Mouse (Mus musculus): ENCODE measurements around the gene Medag. TPM values are rescaled to one million over a fixed set of nuclear protein-coding genes. Genes with fewer than 3 reads are reported as not detected.
A peak's percentile ranks its signal among the peaks of the same experiment; 100 is the strongest.

The Medag gene
- 1.2 and 1.6 TPM in 2 replicates for polyA plus RNA-seq (2014; fragmentation: Nextera tagmentation; extraction: Ambion mirVana)

DNA sequence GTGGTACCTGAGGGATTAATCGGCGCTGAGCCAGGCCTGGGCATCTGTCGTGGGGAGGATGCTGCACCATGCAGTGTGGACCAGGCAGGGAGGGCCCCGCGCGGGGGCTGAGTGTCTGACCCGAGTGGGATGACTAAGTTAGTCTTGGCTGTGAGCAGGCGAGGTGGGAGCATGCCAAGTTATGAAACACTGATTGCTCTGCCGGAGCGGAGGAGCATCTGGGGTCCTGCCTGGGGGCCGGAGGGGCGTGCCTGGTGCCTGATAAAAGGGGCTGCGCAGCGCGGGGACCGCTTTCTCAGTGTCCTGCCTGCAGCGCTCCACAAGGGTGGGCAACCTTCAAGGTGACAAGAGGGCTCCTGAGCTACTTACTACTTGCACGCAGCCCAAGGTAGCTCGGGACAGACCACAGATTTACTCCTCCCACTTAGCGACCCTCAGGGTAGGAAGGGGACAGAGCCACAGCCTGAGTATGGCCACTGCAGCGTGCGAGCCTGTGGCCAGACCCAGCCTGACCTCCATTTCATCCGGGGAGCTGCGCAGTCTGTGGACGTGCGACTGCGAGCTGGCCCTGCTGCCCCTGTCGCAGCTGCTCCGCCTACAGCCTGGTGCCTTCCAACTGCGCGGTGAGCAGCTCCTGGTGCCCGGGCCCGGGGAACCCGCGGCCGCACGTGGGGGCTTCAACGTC lies at the start of gene Medag:
Medag (plus strand) TSS at position 241 of the 685 bp plus-strand sequence.
- peak; percentile 81 for ATAC-seq (ENCODE audit: insufficient read depth)
- 5% methylated on average over 38 of the region's 38 CpGs for WGBS
- 0 out of 2 replicates have a peak, but pooled peaks have one; percentile 0 for TF ChIP-seq CTCF (IDR thresholded peaks at IDR 0.05; ENCODE audit: low read depth)

DNA sequence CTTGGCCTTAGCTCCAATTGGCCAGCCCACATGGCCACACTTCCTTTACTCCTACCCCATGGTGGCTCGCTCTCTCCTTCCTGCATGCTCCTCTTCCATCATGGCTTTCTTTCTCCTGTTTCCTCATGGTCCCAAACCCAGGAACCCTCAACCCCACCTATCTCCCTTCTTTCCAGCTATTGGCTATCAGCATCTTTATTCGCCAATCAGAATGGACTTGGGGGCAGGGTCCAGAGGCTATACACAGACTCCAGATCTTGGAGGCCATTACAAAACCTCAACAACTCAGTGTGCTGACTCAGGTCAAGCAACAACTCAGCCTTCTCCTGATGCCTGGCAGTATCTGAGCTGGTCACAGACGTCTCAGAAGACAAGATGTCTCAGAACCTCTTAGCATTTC lies 48.9 kb upstream of the Medag start:
- no peak for TF ChIP-seq CTCF (IDR thresholded peaks at IDR 0.05; ENCODE audit: low read depth)
- no peaks in the 10 kb centered on the region for H3K27me3 ChIP-seq (ENCODE audit: insufficient read depth, low read length)
- H3K9me3 ChIP-seq (ENCODE audit: low read depth, low read length): no peaks in the 10 kb centered on the region
- DNase-seq: no peak
- 80% methylated on average over 3 of the region's 3 CpGs for WGBS
- H3K9ac ChIP-seq: no peak overlapping the region
- H3K36me3 ChIP-seq (ENCODE audit: insufficient read depth): no peaks in the 10 kb centered on the region
- no peak overlapping the region for H3K4me2 ChIP-seq
- H3K4me1 ChIP-seq (ENCODE audit: insufficient read depth): no peaks in the 10 kb centered on the region
- H3K4me3 ChIP-seq (ENCODE audit: low read depth, low read length): no peak overlapping the region
- no peak for ATAC-seq (ENCODE audit: insufficient read depth)
- no peak overlapping the region for H3K27ac ChIP-seq (ENCODE audit: low read depth)

More for the DNA sequence above, at the start of gene Medag:
- H3K9ac ChIP-seq: peak within 1 kb of the TSS; percentile 48
- peak within 1 kb of the TSS; percentile 32 for H3K4me3 ChIP-seq (ENCODE audit: low read depth, low read length)
- peak within 1 kb of the TSS; percentile 70 for H3K4me2 ChIP-seq
- 0 out of 2 replicates have a peak, but pooled peaks cover 6% of the 10 kb centered on the region for H3K27me3 ChIP-seq (ENCODE audit: insufficient read depth, low read length)
- H3K36me3 ChIP-seq (ENCODE audit: insufficient read depth): no peaks in the 10 kb centered on the region
- no peak within 1 kb of the TSS for H3K27ac ChIP-seq (ENCODE audit: low read depth)
- H3K9me3 ChIP-seq (ENCODE audit: low read depth, low read length): no peaks in the 10 kb centered on the region
- H3K4me1 ChIP-seq (ENCODE audit: insufficient read depth): peaks cover 3% of the 10 kb centered on the region; the same call in 1 of the 2 replicates
- DNase-seq: peak; percentile 82

DNA sequence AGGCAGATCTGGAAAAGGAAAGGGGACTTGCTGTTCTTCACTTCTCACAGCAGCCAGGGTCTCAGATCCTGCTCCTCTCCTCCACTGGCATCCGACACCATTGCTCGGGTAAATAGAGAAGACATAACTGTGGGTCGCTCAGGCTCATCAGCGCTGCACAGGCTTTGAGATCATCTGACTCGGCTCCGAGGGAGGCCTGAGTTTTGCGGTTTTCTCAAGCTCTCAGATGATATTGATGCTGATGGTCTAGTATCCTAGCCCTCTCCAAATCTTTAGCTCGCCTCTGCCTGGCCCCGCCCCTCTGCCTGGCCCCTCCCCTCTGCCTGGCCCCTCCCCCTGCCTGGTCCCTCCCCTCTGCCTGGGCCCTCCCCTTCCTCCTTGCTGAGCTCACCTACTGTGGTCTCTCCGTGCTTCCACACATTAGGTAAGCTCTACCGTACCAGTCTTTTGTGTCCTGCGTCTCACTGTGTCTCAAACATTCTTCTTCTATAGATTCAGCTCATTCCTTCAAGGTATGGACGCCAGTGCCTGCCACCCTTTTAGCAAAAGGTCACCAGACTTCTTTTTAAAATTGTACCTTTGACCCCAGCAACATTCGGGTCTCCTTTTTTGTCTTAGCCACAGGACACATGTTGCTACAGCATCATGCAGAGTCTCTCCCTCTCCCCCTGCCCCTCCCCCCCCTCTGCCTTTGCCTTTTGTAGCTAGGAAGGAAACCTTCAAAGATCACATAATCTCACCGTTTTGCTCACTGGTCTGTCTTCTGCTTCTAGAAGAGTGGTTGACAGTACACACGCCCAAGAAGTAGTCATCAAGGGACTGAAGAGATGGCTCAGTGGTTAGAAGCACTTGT lies 47.4 kb upstream of the Medag start:
- H3K4me2 ChIP-seq: no peak overlapping the region
- WGBS: 59% methylated on average over 16 of the region's 16 CpGs
- no peak for TF ChIP-seq CTCF (IDR thresholded peaks at IDR 0.05; ENCODE audit: low read depth)
- H3K9me3 ChIP-seq (ENCODE audit: low read depth, low read length): no peaks in the 10 kb centered on the region
- no peaks in the 10 kb centered on the region for H3K4me1 ChIP-seq (ENCODE audit: insufficient read depth)
- DNase-seq (no peak), ATAC-seq (ENCODE audit: insufficient read depth) (no peak)
- no peaks in the 10 kb centered on the region for H3K27me3 ChIP-seq (ENCODE audit: insufficient read depth, low read length)
- no peak overlapping the region for H3K27ac ChIP-seq (ENCODE audit: low read depth)
- H3K4me3 ChIP-seq (ENCODE audit: low read depth, low read length): no peak overlapping the region
- no peak overlapping the region for H3K9ac ChIP-seq
- H3K36me3 ChIP-seq (ENCODE audit: insufficient read depth): no peaks in the 10 kb centered on the region

DNA sequence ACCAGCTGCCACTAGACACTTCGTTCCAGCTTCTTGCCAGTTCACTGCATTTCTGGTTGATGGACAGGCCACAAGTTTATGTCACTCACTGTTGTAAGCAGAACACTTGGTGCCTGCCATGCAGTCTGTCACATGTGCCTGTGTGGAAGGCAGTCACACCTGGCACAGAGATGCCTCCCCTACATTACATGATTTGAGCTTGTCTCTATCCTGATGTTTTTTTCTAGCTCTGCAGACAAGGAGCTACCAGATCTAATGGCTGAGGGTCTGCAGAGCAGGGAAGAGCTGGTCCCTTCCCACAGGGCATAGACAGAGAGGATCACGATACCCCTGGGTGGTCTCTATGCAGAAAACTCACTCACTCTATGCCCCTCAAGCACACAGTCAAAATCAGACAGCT lies 44.5 kb upstream of the Medag start:
- H3K27me3 ChIP-seq (ENCODE audit: insufficient read depth, low read length): no peaks in the 10 kb centered on the region
- WGBS: 74% methylated on average over 2 of the region's 2 CpGs
- H3K9ac ChIP-seq: no peak overlapping the region
- no peak overlapping the region for H3K4me3 ChIP-seq (ENCODE audit: low read depth, low read length)
- ATAC-seq (ENCODE audit: insufficient read depth) (no peak), DNase-seq (no peak)
- no peak for TF ChIP-seq CTCF (IDR thresholded peaks at IDR 0.05; ENCODE audit: low read depth)
- H3K4me1 ChIP-seq (ENCODE audit: insufficient read depth): no peaks in the 10 kb centered on the region
- no peak overlapping the region for H3K27ac ChIP-seq (ENCODE audit: low read depth)
- H3K9me3 ChIP-seq (ENCODE audit: low read depth, low read length): no peaks in the 10 kb centered on the region
- no peaks in the 10 kb centered on the region for H3K36me3 ChIP-seq (ENCODE audit: insufficient read depth)
- no peak overlapping the region for H3K4me2 ChIP-seq

DNA sequence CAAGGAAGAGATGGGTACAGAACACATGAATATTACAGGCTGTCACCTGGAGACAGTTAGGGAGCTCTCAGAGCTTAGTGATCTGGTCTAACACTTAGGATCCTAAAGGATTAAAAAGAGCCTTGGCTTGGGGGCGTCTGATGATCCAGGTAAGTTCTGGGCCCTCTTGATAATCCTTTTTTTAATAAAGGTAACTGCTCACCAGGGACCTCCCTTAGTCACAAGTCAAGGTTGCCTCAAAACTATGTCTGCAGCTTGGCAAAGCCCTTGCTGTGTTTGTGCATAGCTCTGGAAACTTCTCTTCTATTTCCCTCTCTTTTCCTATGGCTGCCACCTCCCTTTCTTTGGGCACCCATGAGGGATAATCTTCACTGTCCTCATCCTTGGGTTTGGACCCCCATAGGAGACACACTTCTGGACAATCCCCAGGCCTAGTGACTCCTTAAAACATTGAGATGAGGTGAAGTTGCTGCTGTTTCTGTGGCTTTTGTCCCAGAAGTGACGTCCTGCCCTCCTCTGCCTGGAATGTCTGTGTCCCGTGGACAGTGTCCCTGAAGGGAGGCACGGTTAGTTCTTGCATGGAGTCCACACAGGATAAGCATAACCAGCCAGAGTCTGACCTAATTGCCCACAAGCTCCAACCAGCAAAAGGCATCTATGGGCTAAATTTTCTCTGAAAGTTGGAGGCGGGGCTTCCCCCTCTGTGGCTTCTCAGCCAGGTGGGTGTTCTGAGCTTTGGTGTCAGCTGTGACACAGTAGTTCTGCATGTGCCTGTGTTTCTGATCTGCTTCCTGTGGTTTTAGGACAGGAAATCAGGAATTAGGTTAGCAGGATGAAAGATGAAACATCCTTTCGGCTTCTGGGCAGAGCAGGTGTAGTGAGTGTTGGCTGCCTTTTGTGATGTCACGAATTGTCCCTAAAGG lies 43.7 kb upstream of the Medag start:
- H3K27me3 ChIP-seq (ENCODE audit: insufficient read depth, low read length): no peaks in the 10 kb centered on the region
- no peak overlapping the region for H3K4me3 ChIP-seq (ENCODE audit: low read depth, low read length)
- no peak for TF ChIP-seq CTCF (IDR thresholded peaks at IDR 0.05; ENCODE audit: low read depth)
- H3K4me1 ChIP-seq (ENCODE audit: insufficient read depth): no peaks in the 10 kb centered on the region
- H3K9ac ChIP-seq: no peak overlapping the region
- no peaks in the 10 kb centered on the region for H3K9me3 ChIP-seq (ENCODE audit: low read depth, low read length)
- H3K4me2 ChIP-seq: no peak overlapping the region
- ATAC-seq (ENCODE audit: insufficient read depth): no peak
- H3K36me3 ChIP-seq (ENCODE audit: insufficient read depth): no peaks in the 10 kb centered on the region
- no peak for DNase-seq
- 52% methylated on average over 7 of the region's 7 CpGs for WGBS
- no peak overlapping the region for H3K27ac ChIP-seq (ENCODE audit: low read depth)

DNA sequence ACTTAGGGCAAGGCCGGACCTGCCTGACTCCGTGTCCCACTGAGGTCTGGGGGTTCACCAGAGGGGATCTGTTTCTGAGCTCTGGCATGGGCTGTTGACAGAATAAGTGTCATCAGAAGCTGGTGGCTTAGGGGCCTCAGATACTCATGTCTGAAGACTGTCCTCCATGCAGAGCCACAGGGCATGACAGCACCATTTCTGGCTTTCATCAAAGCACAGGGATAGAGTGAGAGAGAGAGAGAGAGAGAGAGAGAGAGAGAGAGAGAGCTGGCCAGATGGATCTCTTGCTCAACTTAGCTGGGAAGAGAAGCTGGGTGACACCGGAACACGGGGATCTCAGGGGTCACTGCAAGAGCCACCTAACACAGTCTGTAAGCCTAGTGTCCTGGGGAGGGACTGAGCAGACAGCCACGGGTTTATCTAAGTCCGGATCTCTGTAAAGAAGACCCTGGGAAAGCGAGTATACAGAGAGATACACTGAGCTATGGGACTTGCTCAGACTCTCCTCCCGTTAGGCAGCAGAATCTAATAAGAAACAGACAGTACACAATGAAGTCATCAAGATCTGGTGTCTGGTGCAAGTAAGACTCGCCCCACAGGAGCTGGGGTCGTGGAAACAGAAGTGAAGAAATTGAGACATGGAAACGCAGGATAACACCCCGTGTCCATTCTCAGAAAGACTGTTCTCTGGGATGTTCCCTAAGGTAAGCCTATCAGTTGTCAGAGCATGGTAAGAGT lies 42.8 kb upstream of the Medag start:
- peak overlapping the region; percentile 46; the same call in 1 of the 2 replicates for H3K27ac ChIP-seq (ENCODE audit: low read depth)
- H3K4me3 ChIP-seq (ENCODE audit: low read depth, low read length): no peak overlapping the region
- 54% methylated on average over 12 of the region's 12 CpGs for WGBS

More for the DNA sequence above, 42.8 kb upstream of the Medag start:
- Histone ChIP-seq H3K9me3 (ENCODE audit: low read depth, low read length) (no peaks in the 10 kb centered on the region), H3K4me2 (no peak overlapping the region), H3K36me3 (ENCODE audit: insufficient read depth) (no peaks in the 10 kb centered on the region), H3K27me3 (ENCODE audit: insufficient read depth, low read length) (no peaks in the 10 kb centered on the region), H3K9ac (no peak overlapping the region), H3K4me1 (ENCODE audit: insufficient read depth) (0 out of 2 replicates have a peak, but pooled peaks cover 3% of the 10 kb centered on the region)
- TF ChIP-seq CTCF (IDR thresholded peaks at IDR 0.05; ENCODE audit: low read depth): no peak
- DNase-seq (no peak), ATAC-seq (ENCODE audit: insufficient read depth) (no peak)

Data from lung, embryonic 14.5 days (tissue).